Comparison of ENCODE assay signal across 21 mouse cellular contexts in the genomic region with DNA sequence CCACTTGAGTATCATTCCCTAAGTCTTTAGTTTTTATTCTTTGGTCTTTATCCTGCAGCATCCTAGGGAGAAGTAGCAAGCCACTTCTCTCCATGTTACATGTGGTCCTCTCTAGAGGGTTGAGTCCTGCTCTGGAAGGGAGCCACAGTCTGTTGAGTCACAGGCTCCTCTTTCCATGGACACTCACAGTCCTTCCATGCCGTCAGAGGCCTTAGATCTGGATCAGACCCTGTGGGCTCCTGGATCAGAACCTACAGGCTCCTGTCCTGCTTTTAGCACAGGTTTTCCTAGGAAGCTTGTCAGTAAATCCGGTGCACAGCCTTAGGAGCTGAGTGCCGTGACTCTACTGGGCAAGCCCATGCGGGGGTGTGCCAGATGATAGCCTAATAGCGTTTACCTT. TPM values are rescaled to one million over a fixed set of nuclear protein-coding genes. Genes with fewer than 3 reads are reported as not detected.
DNase-seq lines count a peak whose midpoint lies in the region; ATAC-seq lines count a peak whose summit lies in the region.
"Had no signal": no experiment of that assay in that cellular context is flagged by ENCODE, and none has a peak within 500 bp of the region (broad histone marks: within the 10 kb centered on the region; RNA-seq: fewer than 3 reads in every experiment).

No protein-coding gene starts in this region.

- peak; percentile 39 for DNase-seq in adrenal gland, postnatal 10 days
- DNase-seq in adrenal gland, adult 8-10 months = no peak
- no peak for DNase-seq in lung, postnatal 14 days
- peak; percentile 65 to 70 for DNase-seq in adrenal gland, postnatal 36 days
- DNase-seq in gastrocnemius, adult 8-10 months (ENCODE audit: low spot score in 2 of 2) = no peak
- DNase-seq in midbrain, embryonic 10.5 days (ENCODE audit: low spot score) = no peak
- DNase-seq: cerebellum, adult 18-20 months; cerebellum, adult 9-11 months; cerebellum, postnatal 36 days; forebrain, postnatal 0 days; gastrocnemius, postnatal 36 days; heart, adult 18-20 months; heart, postnatal 10 days; heart, postnatal 4 days; kidney, adult 8-10 months had no signal

- no peak overlapping the region for H3K9ac ChIP-seq in lung, embryonic 15.5 days
- H3K9ac ChIP-seq: embryonic facial prominence, embryonic 13.5 days; forebrain, embryonic 13.5 days; forebrain, postnatal 0 days; hindbrain, embryonic 13.5 days had no signal

- no peak overlapping the region for H3K4me2 ChIP-seq in lung, embryonic 15.5 days
- H3K4me2 ChIP-seq: embryonic facial prominence, embryonic 13.5 days; forebrain, embryonic 13.5 days; hindbrain, embryonic 13.5 days had no signal

- WGBS in lung, embryonic 15.5 days = 68% methylated on average over 5 of the region's 5 CpGs
- WGBS in midbrain, embryonic 10.5 days = 83% methylated on average over 5 of the region's 5 CpGs

- H3K27me3 ChIP-seq in lung, embryonic 15.5 days = no peaks in the 10 kb centered on the region
- no peaks in the 10 kb centered on the region for H3K27me3 ChIP-seq in midbrain, embryonic 10.5 days (ENCODE audit: low read depth, poor library complexity, severe bottlenecking)
- H3K27me3 ChIP-seq: embryonic facial prominence, embryonic 13.5 days; forebrain, embryonic 13.5 days had no signal

- no peaks in the 10 kb centered on the region for H3K36me3 ChIP-seq in lung, embryonic 15.5 days
- H3K36me3 ChIP-seq in midbrain, embryonic 10.5 days = no peaks in the 10 kb centered on the region
- H3K36me3 ChIP-seq: embryonic facial prominence, embryonic 13.5 days; heart, embryonic 10.5 days; hindbrain, embryonic 13.5 days had no signal

- no peaks in the 10 kb centered on the region for H3K9me3 ChIP-seq in lung, embryonic 15.5 days
- no peaks in the 10 kb centered on the region for H3K9me3 ChIP-seq in midbrain, embryonic 10.5 days (replicated peaks)
- H3K9me3 ChIP-seq: embryonic facial prominence, embryonic 13.5 days; forebrain, embryonic 13.5 days; heart, embryonic 10.5 days; hindbrain, embryonic 13.5 days had no signal

- no peak for ATAC-seq in lung, embryonic 15.5 days (ENCODE audit: borderline replicate concordance, extremely low read depth, low FRiP score, low TSS enrichment)
- ATAC-seq: forebrain, embryonic 13.5 days; forebrain, postnatal 0 days; intestine, embryonic 16.5 days had no signal

- no peak overlapping the region for H3K4me3 ChIP-seq in lung, embryonic 15.5 days
- no peak overlapping the region for H3K4me3 ChIP-seq in midbrain, embryonic 10.5 days
- H3K4me3 ChIP-seq: embryonic facial prominence, embryonic 13.5 days; forebrain, embryonic 13.5 days; heart, embryonic 10.5 days; hindbrain, embryonic 13.5 days had no signal

- H3K4me1 ChIP-seq in lung, embryonic 15.5 days = peaks cover 51% of the 10 kb centered on the region
- peaks cover 24% of the 10 kb centered on the region for H3K4me1 ChIP-seq in midbrain, embryonic 10.5 days

- H3K27ac ChIP-seq in lung, embryonic 15.5 days = peak overlapping the region; percentile 9; the same call in 1 of the 2 replicates
- H3K27ac ChIP-seq in midbrain, embryonic 10.5 days (replicated peaks) = no peak overlapping the region
- H3K27ac ChIP-seq: forebrain, embryonic 13.5 days; heart, embryonic 10.5 days; hindbrain, embryonic 13.5 days had no signal

RNA-seq across cellular contexts. Expression of gene Rph3al, which starts 4.9 kb away (rescaled TPM):
- total RNA-seq in adrenal gland, postnatal 10 days (2021) = 10 to 100 TPM; 11.2 to 12.2 TPM
- 10 to 100 TPM; 19.9 to 31.2 (median 21.9) TPM for total RNA-seq in adrenal gland, adult 8-10 months (2022)
- polyA plus RNA-seq in lung, embryonic 15.5 days (2015; fragmentation: Nextera tagmentation; extraction: Ambion mirVana) = 6.8 and 7.9 TPM in 2 replicates
- 10 to 100 TPM; 14.5 to 14.8 TPM for total RNA-seq in adrenal gland, postnatal 36 days (2021)
- total RNA-seq in gastrocnemius, adult 8-10 months (2022) = 10 to 100 TPM; 14.1 to 17.5 (median 14.9) TPM
- 1.1 TPM in 2 replicates for polyA plus RNA-seq in midbrain, embryonic 10.5 days (2016; fragmentation: Nextera tagmentation; extraction: Ambion mirVana)

Comparison
In these comparisons a context has a peak if more than half of its experiments do, and no peak if none do; other contexts are left out.
1. DNase-seq: peak in adrenal gland, postnatal 10 days (single experiment) and adrenal gland, postnatal 36 days (2 of 2); none in adrenal gland, adult 8-10 months (single experiment), lung, postnatal 14 days (single experiment), gastrocnemius, adult 8-10 months (0 of 2) and midbrain, embryonic 10.5 days (single experiment).